Mouse (Mus musculus): ENCODE measurements at regions not wholly inside any gene's neighbourhood (a gene's known extent, or its start where the extent isn't known, plus 50 kb on each side); places are given as distances from the start of the nearest gene placed in this dataset.

DNA sequence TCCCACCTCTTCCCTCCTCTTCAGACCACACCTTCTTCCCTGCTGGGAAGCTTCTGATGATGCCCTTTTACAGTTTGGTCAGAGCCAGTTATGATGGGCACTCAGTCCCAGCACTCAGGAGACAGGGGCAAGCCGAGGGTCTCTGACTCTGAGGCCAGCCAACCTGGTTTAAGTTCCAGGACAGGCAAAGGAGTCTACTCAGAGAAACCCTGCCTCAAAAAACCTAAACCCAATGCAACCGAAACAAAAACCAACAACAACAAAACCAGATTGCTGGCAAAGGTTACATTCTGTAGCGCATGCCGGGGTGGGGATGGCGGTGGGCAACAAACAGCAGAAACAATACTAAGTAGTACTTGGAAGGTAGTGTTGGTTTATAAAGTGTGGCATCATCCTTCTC lies 260.2 kb downstream of the Cog6 start:
- Histone ChIP-seq H3K4me2 (replicated peaks; ENCODE audit: low read depth, low read length) (no peak overlapping the region), H3K9me3 (ENCODE audit: control insufficient read depth, low read depth, low read length) (no peaks in the 10 kb centered on the region), H3K9ac (replicated peaks; ENCODE audit: low read depth, low read length) (no peak overlapping the region), H3K27ac (ENCODE audit: low read length) (no peak overlapping the region), H3K4me3 (ENCODE audit: low read depth, low read length) (no peak overlapping the region), H3K36me3 (ENCODE audit: control insufficient read depth, insufficient read depth, low read length) (no peaks in the 10 kb centered on the region), H3K27me3 (ENCODE audit: control insufficient read depth, insufficient read depth, low read length) (no peaks in the 10 kb centered on the region), H3K4me1 (ENCODE audit: control insufficient read depth, insufficient read depth, low read length) (peaks cover 8% of the 10 kb centered on the region)
- ATAC-seq (ENCODE audit: insufficient number of reproducible peaks, insufficient read depth, low FRiP score, low read depth), result no peak
- WGBS, result 94% methylated on average over 5 of the region's 5 CpGs

DNA sequence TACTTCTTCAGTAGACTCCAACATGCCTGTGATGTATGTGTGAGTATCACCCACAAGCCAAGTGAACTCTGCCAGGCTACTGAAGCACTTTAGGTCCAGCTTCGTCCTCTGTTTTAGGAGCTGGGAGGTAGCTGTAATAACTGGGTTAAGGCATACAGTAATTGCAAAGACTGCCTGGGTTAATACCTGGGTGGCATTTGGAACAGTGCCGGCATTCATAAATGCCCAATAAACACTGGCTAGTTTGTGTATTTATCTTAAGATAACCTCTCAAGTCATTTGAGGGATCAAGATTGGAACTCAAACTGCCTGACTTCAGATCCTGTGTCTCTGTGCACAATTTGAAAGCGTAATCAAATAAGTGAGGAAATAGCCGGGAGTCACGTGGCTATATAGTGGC lies 261.0 kb downstream of the Cog6 start:
- H3K27me3 ChIP-seq (ENCODE audit: control insufficient read depth, insufficient read depth, low read length), result no peaks in the 10 kb centered on the region
- no peak overlapping the region for H3K27ac ChIP-seq (ENCODE audit: low read length)
- no peaks in the 10 kb centered on the region for H3K9me3 ChIP-seq (ENCODE audit: control insufficient read depth, low read depth, low read length)
- no peak overlapping the region for H3K4me2 ChIP-seq (replicated peaks; ENCODE audit: low read depth, low read length)
- no peak overlapping the region for H3K4me3 ChIP-seq (ENCODE audit: low read depth, low read length)
- H3K36me3 ChIP-seq (ENCODE audit: control insufficient read depth, insufficient read depth, low read length), result no peaks in the 10 kb centered on the region
- ATAC-seq (ENCODE audit: insufficient number of reproducible peaks, insufficient read depth, low FRiP score, low read depth), result no peak
- H3K9ac ChIP-seq (replicated peaks; ENCODE audit: low read depth, low read length), result no peak overlapping the region
- H3K4me1 ChIP-seq (ENCODE audit: control insufficient read depth, insufficient read depth, low read length), result peaks cover 8% of the 10 kb centered on the region
- 48% methylated on average over 5 of the region's 5 CpGs for WGBS

DNA sequence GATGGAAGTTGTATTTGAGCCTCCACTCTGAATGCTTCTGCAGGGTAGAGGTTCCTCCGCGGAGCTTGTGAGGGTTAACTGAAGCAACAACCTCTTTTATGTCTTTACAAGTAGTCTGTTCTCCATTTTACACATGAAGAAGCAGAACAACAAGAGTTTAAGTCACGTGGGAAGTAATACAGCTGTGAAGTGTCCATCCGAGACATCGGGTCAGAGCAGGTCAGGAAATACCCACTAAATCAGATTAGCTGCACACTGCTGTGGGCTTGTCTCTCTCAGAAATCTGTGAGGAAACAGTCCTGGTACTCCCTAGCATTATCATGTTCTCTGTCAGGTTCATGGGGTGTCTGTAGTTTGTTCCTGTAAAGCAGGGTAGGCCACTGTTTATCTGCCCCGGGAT lies 262.1 kb downstream of the Cog6 start:
- Histone ChIP-seq H3K4me3 (ENCODE audit: low read depth, low read length) (no peak overlapping the region), H3K27me3 (ENCODE audit: control insufficient read depth, insufficient read depth, low read length) (no peaks in the 10 kb centered on the region), H3K9me3 (ENCODE audit: control insufficient read depth, low read depth, low read length) (no peaks in the 10 kb centered on the region), H3K27ac (ENCODE audit: low read length) (no peak overlapping the region), H3K36me3 (ENCODE audit: control insufficient read depth, insufficient read depth, low read length) (no peaks in the 10 kb centered on the region), H3K4me1 (ENCODE audit: control insufficient read depth, insufficient read depth, low read length) (peaks cover 8% of the 10 kb centered on the region), H3K9ac (replicated peaks; ENCODE audit: low read depth, low read length) (no peak overlapping the region), H3K4me2 (replicated peaks; ENCODE audit: low read depth, low read length) (no peak overlapping the region)
- 39% methylated on average over 6 of the region's 6 CpGs for WGBS
- no peak for ATAC-seq (ENCODE audit: insufficient number of reproducible peaks, insufficient read depth, low FRiP score, low read depth)

DNA sequence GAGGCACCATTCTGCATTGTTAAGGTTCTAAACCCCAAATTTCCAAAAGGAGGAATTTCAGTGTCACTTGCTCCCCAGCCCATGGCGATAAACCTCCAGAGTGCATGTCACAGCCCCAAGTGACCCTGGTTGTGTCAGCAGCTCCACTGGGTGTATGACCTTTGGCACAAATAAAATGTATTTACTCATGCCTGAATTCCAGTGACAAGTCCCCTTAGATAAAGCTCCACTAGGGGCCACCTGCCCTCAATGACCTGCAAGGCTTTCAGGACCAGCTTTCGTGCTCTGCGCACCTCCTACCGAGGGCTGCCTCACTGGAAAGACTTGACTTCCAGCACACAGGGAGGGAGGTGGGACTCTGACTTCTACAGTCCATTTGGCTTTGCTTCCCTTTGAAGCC lies 262.6 kb downstream of the Cog6 start:
- Histone ChIP-seq H3K36me3 (ENCODE audit: control insufficient read depth, insufficient read depth, low read length) (no peaks in the 10 kb centered on the region), H3K4me3 (ENCODE audit: low read depth, low read length) (no peak overlapping the region), H3K4me1 (ENCODE audit: control insufficient read depth, insufficient read depth, low read length) (peaks cover 8% of the 10 kb centered on the region), H3K9me3 (ENCODE audit: control insufficient read depth, low read depth, low read length) (no peaks in the 10 kb centered on the region), H3K9ac (replicated peaks; ENCODE audit: low read depth, low read length) (no peak overlapping the region), H3K27me3 (ENCODE audit: control insufficient read depth, insufficient read depth, low read length) (no peaks in the 10 kb centered on the region), H3K27ac (ENCODE audit: low read length) (no peak overlapping the region), H3K4me2 (replicated peaks; ENCODE audit: low read depth, low read length) (no peak overlapping the region)
- ATAC-seq (ENCODE audit: insufficient number of reproducible peaks, insufficient read depth, low FRiP score, low read depth), result no peak
- WGBS, result 49% methylated on average over 4 of the region's 4 CpGs

DNA sequence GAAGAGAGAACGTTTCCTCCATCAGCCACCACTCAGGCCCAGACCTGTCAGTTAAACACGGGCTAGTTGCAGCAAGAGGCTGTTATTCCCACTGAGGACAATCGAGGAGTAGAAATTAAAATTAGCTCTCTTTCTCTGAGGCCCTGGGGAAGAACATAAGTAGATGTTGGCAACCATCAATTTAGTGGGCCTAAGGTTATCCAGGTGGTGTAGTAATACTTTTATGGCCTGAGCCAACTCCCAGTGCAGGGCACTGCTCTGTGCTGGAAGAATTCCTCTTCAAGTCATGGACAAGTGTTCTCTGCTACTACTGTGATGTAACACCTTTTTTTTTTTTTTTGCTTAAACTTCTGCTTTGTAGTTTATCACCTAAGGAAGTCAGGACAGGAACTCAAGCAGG lies 270.1 kb downstream of the Cog6 start:
- 75% methylated on average over 3 of the region's 3 CpGs for WGBS
- no peak for ATAC-seq (ENCODE audit: insufficient number of reproducible peaks, insufficient read depth, low FRiP score, low read depth)
- H3K27ac ChIP-seq (ENCODE audit: low read length), result no peak overlapping the region
- no peak overlapping the region for H3K9ac ChIP-seq (replicated peaks; ENCODE audit: low read depth, low read length)
- H3K36me3 ChIP-seq (ENCODE audit: control insufficient read depth, insufficient read depth, low read length), result no peaks in the 10 kb centered on the region
- H3K4me3 ChIP-seq (ENCODE audit: low read depth, low read length), result no peak overlapping the region
- no peaks in the 10 kb centered on the region for H3K4me1 ChIP-seq (ENCODE audit: control insufficient read depth, insufficient read depth, low read length)
- H3K27me3 ChIP-seq (ENCODE audit: control insufficient read depth, insufficient read depth, low read length), result no peaks in the 10 kb centered on the region
- H3K9me3 ChIP-seq (ENCODE audit: control insufficient read depth, low read depth, low read length), result no peaks in the 10 kb centered on the region
- H3K4me2 ChIP-seq (replicated peaks; ENCODE audit: low read depth, low read length), result no peak overlapping the region

DNA sequence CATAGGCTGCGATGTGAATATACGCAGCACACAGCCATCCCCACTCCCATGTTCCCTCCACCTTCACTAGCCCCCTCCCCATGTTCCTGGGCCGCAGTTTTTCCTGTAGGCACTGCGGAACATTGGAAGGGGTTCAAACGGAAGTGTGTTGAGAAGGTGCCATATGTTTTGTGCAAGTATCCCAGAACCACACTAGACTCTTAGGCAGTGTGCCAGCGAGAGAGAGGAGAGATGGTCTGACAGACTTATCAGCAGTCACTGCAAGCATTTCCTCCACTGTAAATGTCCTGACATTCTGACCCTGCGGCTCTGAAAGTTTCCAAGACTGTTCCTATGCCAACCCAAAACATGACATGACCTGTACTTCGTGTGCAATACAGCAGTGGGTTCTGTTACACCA lies 272.7 kb downstream of the Cog6 start:
- Histone ChIP-seq H3K4me2 (replicated peaks; ENCODE audit: low read depth, low read length) (no peak overlapping the region), H3K27me3 (ENCODE audit: control insufficient read depth, insufficient read depth, low read length) (no peaks in the 10 kb centered on the region), H3K27ac (ENCODE audit: low read length) (no peak overlapping the region), H3K4me3 (ENCODE audit: low read depth, low read length) (no peak overlapping the region), H3K9me3 (ENCODE audit: control insufficient read depth, low read depth, low read length) (no peaks in the 10 kb centered on the region), H3K36me3 (ENCODE audit: control insufficient read depth, insufficient read depth, low read length) (no peaks in the 10 kb centered on the region), H3K4me1 (ENCODE audit: control insufficient read depth, insufficient read depth, low read length) (no peaks in the 10 kb centered on the region), H3K9ac (replicated peaks; ENCODE audit: low read depth, low read length) (no peak overlapping the region)
- WGBS, result 74% methylated on average over 8 of the region's 8 CpGs
- no peak for ATAC-seq (ENCODE audit: insufficient number of reproducible peaks, insufficient read depth, low FRiP score, low read depth)

DNA sequence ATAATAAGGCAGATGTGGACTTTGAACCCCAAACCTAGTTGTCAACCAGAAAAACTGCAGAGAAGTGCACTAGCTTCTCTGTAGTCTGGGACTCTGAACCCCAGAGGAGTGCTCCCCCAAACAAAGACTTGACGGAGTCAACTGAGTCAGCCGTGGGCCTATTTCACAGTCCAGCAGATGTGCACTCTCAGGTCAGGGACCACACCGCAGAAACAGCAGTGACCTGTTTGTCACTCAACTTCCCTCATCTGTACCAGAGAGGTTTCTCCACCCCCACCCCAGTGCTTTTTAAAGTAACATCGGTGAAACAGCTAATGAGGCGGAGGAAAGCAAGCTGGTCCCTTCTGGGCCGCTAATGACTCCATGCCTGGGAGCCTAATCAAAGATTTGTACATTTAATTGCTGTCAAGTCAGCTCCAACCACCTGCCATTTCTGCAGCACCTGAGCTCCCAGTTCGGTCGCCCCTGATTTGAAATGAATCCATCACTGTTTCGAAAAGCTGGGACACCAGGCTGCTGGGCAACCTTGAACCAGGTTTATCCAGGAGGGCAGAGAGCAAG lies 276.5 kb downstream of the Cog6 start:
- H3K27ac ChIP-seq (ENCODE audit: low read length), result no peak overlapping the region
- H3K4me1 ChIP-seq (ENCODE audit: control insufficient read depth, insufficient read depth, low read length), result no peaks in the 10 kb centered on the region
- H3K36me3 ChIP-seq (ENCODE audit: control insufficient read depth, insufficient read depth, low read length), result no peaks in the 10 kb centered on the region
- no peak for ATAC-seq (ENCODE audit: insufficient number of reproducible peaks, insufficient read depth, low FRiP score, low read depth)
- WGBS, result 68% methylated on average over 9 of the region's 9 CpGs
- no peak overlapping the region for H3K9ac ChIP-seq (replicated peaks; ENCODE audit: low read depth, low read length)
- H3K27me3 ChIP-seq (ENCODE audit: control insufficient read depth, insufficient read depth, low read length), result no peaks in the 10 kb centered on the region
- no peak overlapping the region for H3K4me2 ChIP-seq (replicated peaks; ENCODE audit: low read depth, low read length)
- H3K4me3 ChIP-seq (ENCODE audit: low read depth, low read length), result no peak overlapping the region
- no peaks in the 10 kb centered on the region for H3K9me3 ChIP-seq (ENCODE audit: control insufficient read depth, low read depth, low read length)

DNA sequence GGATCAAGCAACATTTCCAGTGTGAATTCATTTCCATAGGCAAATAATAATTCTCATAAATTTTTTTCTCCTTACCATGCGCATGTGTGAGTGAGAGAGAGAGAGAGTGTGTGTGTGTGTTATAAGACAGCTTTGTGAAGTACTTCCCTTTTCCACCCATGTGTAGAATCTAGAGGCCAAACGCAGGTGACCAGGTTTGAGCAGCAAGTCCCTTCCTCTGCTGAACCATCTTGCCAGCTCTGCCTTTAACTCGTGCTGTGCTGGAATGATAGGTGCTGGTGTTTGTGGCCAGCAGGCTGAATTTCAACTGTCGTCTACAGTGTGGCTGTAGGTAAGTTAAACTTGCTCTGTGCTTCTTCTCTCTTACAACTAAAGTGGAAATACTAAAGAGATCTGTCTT lies 277.5 kb downstream of the Cog6 start:
- 51% methylated on average over 4 of the region's 4 CpGs for WGBS
- Histone ChIP-seq H3K27ac (ENCODE audit: low read length) (no peak overlapping the region), H3K4me1 (ENCODE audit: control insufficient read depth, insufficient read depth, low read length) (no peaks in the 10 kb centered on the region), H3K9me3 (ENCODE audit: control insufficient read depth, low read depth, low read length) (no peaks in the 10 kb centered on the region), H3K9ac (replicated peaks; ENCODE audit: low read depth, low read length) (no peak overlapping the region), H3K36me3 (ENCODE audit: control insufficient read depth, insufficient read depth, low read length) (no peaks in the 10 kb centered on the region), H3K27me3 (ENCODE audit: control insufficient read depth, insufficient read depth, low read length) (no peaks in the 10 kb centered on the region), H3K4me3 (ENCODE audit: low read depth, low read length) (no peak overlapping the region), H3K4me2 (replicated peaks; ENCODE audit: low read depth, low read length) (no peak overlapping the region)
- no peak for ATAC-seq (ENCODE audit: insufficient number of reproducible peaks, insufficient read depth, low FRiP score, low read depth)

DNA sequence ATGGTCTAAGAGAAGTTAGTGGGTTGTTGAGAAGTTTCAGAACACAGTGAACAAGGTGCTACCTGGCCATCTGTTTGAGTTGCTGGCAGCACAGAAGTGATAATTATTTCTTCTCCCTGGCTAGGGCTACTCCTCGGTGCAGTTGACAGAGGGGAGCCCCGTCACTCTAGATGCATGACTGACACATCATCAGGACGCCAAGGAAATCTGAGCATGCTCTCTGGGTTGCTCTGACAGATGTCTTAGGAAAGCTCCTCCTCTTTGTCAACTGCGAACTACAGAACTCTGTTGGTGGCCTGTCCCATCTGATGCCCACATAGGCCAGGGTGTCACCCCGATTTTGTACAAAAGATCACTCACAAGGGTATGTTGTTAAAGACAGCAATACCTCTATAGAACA lies 278.7 kb downstream of the Cog6 start:
- no peaks in the 10 kb centered on the region for H3K4me1 ChIP-seq (ENCODE audit: control insufficient read depth, insufficient read depth, low read length)
- no peaks in the 10 kb centered on the region for H3K9me3 ChIP-seq (ENCODE audit: control insufficient read depth, low read depth, low read length)
- no peak overlapping the region for H3K4me3 ChIP-seq (ENCODE audit: low read depth, low read length)
- no peak for ATAC-seq (ENCODE audit: insufficient number of reproducible peaks, insufficient read depth, low FRiP score, low read depth)
- no peak overlapping the region for H3K27ac ChIP-seq (ENCODE audit: low read length)
- H3K4me2 ChIP-seq (replicated peaks; ENCODE audit: low read depth, low read length), result no peak overlapping the region
- H3K27me3 ChIP-seq (ENCODE audit: control insufficient read depth, insufficient read depth, low read length), result no peaks in the 10 kb centered on the region
- WGBS, result 40% methylated on average over 5 of the region's 5 CpGs
- H3K36me3 ChIP-seq (ENCODE audit: control insufficient read depth, insufficient read depth, low read length), result no peaks in the 10 kb centered on the region
- no peak overlapping the region for H3K9ac ChIP-seq (replicated peaks; ENCODE audit: low read depth, low read length)

All from stomach, embryonic 14.5 days (tissue).